Mouse (Mus musculus) liver, postnatal 0 days (tissue): ENCODE measurements around the gene Bbs9.

Experiments used
- CTCF ChIP-seq: sonication (generic); IDR thresholded peaks from 2 replicates; pipeline ENCODE4 v1.5.1; 2016; ENCODE audit warnings: antibody characterized with exemption, low read depth
- EP300 ChIP-seq: IDR thresholded peaks from 2 replicates; pipeline ENCODE4 v1.6.1; 2016; ENCODE audit warnings: antibody characterized with exemption, low read depth, mild to moderate bottlenecking

- TF ChIP-seq CTCF (no peak), EP300 (no peak)
These were observed 189.6 kb downstream of the Bbs9 start for GRCm38 (mm10) chr9:22665155-22665554.
